Mouse (Mus musculus) retina, postnatal 1 day (tissue): Measurements from ENCODE around the gene B4galt1.

ENCODE experiments used
- DNase-seq: peaks from one replicate; pipeline ENCODE4 v3.0.0-alpha.2; 2012

B4galt1 gene

DNA sequence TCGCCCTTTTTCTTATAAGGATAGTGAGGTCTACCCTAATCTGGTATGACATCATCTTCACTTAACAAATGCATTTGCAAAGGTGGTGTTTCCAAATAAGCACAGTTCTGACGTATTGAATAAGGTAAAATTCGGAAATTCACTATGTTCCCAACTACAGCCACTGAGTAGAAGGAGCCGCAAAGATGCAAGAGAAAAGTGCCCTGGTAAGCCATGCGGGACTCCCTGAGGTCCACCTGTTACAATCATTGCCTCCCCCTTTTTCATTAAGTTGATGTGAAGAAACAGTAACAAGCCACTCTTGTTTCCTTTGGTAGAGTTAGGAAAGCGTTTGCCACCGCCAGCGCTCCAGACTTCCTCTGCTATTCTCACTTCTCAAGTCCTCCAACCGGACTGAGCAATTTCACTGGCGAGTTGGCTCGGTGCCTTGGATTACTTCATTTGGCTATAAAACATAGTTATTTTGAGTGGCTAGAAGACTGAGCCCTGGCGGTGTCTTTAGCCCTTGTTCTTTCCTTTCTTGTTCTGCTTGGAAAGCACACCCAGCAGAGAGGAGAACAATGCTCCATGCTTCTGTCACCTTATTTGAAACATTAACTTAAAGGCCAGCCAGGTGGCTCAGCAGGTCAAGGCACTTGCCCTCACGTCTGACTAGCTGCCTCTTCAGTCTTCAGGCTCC lies 14.9 kb upstream of the B4galt1 start:
- DNase-seq, result no peak

DNA sequence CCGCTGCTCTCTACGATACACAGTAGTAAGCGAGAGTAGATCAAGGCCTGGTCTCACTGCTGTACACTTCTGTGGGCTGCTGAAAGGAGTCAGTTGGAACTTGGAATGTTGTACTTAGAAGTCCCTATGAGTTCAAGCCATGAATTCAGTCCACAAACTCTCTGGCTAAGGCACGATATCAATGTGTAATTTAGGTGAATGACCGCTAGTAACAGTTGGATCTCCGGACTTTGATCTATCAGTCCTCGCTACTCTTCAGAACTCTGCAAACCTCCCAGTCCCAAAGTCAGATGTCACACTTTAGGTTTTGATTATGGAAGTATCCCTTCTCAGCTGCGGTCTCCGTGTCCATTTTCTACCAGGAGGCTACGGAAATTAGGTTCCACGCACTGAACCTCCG lies 10.6 kb upstream of the B4galt1 start:
- DNase-seq, result no peak

DNA sequence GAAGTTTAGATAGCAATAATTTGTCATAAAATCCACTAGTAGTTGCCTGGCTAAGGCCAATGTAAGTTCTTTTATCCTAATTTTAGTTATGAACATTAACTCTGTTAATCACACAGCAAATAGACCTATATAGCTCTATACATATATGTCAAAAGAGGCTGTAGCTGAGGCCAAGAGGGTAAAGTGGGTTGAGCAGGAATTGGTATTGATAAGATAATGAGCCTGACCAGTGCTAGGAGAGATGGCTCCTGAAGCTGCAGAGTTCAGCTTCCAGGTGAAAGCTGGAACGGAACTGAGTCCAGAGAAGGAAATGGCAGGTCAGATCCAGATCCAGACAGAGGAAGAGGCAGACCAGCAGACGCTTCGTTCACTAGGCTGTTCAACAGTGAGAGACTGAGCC lies 9.5 kb upstream of the B4galt1 start:
- DNase-seq, result no peak

DNA sequence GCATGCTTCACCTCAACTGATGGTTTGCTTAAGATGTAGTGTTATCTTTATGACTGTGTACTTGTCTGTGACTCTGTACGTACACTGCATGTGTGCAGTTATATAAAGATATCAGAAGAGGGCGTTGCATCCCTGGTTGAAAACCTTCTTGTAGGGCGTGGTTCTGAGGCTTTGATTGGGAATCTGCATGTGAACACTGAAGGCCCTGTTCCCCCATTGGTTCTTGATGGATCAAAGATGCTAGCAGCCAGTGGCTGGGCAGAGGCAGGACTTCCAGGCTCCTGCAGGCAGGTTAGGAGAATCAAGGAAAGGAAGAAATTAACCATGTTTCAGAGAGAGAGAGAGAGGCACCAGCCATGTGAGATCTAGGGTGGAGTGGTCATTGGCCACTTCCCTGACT lies 7.3 kb upstream of the B4galt1 start:
- DNase-seq, result no peak

DNA sequence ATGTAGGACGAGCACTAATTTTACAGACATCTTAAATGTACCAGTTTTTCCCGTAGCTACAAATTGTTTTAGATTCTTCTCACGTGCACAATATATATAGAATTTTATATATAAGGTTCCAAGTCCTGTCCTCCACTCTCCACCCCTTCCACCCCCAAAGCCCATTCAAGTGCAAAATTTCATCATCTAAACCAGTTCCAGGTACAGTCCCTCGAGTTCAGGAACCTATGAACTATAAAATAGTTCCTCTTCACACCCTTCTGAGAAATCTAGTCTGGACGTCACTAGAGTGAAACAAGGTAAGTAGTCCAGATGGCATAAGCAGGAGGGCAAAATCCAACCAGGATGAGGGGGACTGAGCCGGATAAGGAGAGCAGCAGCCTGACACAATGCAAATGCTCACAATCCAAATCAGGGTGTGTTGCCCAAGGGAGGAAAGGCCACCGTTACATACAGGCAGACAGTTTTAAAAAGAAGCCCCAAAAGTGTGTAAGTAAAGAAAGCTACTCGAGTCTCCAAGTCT lies 4.1 kb upstream of the B4galt1 start:
- DNase-seq, result no peak

DNA sequence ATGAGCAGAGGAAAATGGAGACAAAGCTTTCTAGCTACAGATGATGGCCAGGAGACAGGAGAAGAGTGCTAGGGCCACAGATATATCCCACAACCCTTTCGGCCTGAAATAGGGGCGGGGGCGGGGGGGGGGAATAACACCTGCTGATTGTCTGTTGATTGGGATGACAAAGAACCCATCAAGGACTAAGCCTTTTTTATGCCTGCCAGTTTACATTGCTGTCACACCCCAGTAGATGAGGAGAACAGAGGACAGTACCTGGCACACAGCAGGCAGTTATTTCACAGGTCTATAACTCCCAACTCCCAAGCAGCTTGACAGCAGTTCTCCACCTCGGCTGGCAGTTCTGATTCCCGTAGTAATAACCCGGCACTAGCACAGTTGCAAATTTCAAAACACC lies 2.8 kb upstream of the B4galt1 start:
- no peak for DNase-seq

DNA sequence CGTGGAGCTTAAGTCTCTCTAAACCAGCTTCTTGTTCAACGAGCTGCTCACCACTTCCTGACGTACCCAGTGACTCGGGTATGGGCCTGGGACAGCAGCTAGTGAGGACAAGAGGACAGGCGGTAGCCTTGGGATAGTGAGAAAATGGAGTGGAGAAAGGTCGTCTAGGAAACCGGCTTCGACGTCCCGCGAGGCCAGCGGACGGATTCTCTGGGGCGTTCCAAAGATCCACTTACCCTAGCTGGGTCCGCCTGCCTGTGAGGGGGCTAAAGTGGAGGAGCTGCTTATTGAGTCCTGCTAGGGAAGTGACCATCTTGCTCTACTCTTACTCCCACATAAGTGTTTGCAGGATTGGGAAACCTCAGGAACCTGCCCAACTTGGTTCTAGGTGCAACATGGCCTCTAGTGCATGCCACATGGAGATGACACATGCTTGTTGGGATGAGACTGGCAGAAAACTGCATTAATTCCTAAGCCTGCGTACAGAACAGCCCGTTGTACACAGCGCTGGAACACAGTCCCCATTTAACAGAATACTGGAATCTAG lies 655 bp upstream of the B4galt1 start:
- DNase-seq, result no peak

DNA sequence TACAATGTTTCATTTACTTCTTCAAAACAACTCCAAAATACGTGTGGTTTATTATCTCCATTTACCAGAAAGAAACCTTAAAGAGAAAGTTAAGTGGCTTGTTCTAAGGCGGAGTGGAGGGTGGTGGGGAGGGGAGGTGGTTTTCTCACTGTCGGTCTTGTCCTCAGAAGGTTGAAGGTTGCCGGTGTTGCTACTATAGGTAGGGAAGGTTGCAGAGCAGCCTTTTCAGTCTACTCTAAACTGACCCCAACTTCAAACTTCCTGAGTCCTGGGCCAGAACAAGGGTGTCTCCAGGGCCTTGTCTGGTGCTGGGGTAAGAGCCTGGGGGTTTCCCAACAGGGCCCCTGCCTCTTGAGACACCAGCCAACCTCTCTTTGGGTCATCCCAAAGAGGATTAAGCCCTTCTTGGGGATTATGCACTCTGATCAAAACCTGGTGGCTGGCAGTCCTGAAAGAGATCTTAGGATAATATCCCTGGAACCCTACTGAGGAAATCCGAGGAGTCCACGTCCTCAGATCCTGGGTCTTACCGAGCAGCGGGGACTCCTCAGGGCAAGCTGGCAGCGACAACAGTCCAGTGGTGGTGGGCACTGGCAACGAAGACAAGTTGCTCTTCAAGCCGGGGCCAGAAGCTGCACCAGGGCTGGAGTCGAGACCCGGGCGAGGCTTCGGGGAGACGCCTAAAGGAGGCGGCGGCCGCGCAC lies 792 bp downstream of the B4galt1 start:
- DNase-seq, result peak; percentile 85

DNA sequence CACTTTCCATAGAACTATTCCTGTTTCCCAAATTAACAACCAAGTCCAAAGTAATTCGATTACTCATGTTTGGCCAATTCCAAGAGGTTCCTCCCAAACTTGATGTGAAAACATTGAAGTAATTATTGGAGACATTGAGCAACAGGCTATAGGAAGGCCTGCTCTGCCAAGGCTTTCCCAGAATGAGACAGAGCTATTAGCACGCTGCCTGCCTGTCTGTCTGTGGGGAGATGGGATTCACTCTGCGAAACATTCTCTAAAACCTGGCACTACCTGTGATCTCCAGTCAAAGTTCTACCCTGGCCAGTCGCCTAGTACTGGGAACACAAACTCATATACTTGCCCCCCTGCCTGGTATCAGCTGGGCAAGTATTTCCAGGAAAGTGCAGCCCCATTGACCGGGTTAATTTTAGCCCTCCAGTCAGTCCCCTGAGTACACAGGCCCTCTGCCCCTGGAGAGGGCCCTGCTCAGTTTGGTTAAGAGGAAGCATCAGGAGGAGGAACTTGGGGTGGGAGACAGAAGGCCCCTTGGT lies 1.5 kb downstream of the B4galt1 start:
- no peak for DNase-seq

DNA sequence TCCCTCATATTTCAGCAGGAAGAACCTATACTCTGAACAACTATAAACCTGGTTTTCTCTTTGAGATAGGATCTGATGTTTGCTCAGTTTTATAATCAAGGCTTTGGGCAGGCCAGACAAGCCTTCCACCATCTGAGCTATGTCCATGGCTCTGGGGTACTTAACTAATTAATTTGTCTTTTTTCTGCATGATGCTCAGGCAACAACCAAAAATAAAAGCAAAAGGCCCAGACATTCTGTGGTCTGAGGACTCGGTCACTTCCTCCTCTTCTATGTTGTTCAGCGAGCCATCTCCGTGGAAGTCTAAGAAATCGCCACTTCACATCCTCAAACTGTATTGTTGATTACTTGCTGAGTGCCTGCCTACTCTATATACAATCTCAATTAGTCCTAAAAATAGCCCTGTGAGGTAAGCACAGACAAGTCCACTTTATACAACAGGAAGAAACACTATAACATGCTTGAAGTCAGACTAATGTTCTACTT lies 2.0 kb downstream of the B4galt1 start:
- no peak for DNase-seq

DNA sequence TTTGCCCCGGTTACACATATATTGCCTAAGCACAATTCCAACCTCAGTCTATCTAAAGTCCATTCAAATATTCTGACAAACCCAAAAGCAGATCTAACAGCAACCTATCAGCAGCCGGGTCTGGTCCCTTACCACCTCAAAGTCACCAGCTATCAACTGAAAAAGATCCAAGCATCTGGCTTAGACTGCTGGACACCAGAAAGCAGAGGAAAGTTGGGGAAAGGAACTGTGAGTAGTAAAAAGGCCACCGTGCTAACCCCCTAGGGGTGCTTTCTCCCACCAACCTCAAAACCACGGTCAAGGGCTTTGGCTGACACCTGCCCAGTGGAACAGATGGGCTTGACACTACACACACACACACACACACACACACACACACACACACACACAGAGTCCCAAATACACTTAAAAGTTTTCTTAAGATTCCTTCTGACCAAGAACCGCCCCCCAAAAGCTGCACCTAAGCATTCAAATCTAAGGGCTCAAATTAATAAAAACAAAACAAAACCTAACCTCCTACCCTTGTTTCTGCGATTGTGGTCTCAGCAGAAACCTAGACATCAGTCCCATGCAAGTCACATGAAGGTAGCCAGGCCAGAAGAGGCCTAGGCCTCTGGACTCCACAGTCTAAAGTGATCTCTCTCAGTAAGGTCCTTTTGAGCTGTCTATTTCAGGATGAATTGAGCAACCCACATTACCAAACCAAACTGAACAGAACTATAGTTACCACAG lies 2.6 kb downstream of the B4galt1 start:
- DNase-seq, result no peak

DNA sequence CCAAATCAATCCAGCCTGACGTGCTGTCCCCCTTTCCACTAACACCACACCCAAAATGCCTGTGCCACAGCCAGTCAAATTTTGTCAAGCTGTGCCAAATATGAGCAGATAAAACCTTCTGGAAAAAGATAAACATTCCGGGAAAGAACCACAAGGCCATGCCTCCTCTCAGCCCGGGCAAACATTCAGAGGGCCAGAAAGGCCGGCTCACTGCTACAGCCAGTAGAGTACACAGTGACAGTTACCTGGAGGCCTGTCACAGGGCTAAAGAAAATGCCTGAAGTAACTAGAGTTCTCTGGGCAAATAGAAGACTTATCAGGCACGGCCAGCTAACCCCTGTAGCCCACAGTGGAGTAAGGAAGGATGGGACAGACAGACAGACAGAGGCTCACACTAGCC lies 3.2 kb downstream of the B4galt1 start:
- DNase-seq, result no peak

DNA sequence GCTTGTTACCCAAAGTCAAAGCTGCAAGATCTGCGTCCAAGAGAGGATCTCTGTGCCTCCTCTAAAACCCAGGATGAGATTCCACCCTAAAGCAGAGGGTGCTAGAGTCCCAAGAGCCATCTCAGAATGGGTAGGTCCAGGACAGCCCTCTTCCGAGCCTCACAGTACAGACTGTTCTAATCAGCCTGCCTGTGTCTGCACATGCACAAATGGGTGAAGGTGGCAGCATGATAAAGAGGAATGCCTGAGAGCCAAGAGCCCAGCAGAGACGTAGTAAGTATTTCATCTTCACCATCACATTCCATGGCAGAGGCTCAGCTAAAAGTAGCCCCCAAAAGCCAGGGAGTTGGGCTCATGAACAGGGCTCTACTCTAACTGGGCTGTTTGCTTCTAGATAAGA lies 4.3 kb downstream of the B4galt1 start:
- no peak for DNase-seq

DNA sequence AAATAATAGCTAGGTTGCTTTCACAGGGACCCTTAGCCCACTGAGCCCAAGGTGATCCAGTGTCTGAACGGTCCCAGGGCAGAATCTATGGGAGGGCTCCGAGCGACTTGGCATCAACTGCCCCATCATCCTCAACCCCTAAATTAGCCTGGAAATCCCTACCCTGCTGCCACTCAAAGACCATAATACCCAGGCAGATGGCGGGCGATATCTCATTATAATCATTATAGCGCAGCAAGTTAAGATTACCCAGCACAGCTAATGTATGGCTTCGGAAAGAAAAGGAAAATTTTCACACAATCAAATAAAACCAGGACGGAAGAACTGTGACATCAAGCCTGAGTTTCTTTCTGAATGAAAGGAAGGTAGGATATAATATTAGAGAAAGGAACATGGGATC lies 5.6 kb downstream of the B4galt1 start:
- peak; percentile 51 for DNase-seq

DNA sequence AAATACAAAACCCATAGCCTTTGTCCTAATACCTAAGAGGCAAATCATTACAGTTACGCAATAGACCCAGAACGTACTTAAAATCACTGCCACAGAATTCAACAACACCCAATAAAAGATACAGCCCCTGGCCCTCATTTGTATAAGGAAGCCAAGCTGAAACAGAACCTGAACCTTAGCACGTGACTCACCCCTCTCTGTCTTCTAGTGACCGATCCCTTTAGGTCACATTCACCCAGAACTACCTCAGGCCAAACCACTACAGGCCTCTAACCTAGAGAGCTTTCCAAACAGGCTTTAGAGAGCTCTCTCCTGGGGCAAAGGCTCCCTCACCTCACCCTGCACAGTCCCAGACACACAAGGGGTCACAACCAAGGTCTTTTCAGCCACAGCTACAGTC lies 6.6 kb downstream of the B4galt1 start:
- no peak for DNase-seq

DNA sequence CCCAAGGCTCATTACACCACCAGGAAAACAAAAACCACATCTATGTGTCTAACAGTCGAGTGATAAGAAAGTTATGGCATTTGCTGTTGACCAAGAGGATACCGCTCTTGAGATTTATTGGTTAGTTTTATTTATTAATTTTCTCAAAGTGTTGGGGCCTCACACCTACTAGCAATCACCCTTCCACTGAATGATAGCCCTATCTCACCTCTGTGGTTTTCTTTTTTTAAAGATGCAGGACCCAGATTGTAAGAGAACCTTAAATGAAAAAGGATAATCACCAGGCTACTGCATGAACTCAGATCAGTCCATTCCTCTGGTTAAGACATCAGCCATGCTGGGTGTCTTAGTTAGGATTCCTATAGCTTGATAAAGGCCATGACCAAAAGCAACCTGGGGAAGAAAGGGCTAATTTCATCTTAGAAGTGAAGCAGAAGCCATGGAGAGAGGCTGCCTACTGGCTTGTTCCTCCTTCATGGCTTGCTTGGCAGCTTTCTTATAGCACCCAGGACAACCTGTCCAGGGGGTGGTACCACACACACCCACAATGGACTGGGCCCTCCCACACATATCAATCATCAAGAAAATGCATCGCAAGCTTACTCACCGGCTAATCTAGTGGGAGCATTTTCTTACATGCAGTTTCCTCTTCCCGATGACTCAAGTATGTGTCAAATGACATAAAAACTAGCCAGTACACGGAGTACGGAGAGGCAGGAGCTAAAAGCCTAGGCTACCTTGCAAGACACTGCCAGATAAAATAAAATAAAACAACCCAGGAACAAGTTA lies 7.5 kb downstream of the B4galt1 start:
- DNase-seq, result no peak

DNA sequence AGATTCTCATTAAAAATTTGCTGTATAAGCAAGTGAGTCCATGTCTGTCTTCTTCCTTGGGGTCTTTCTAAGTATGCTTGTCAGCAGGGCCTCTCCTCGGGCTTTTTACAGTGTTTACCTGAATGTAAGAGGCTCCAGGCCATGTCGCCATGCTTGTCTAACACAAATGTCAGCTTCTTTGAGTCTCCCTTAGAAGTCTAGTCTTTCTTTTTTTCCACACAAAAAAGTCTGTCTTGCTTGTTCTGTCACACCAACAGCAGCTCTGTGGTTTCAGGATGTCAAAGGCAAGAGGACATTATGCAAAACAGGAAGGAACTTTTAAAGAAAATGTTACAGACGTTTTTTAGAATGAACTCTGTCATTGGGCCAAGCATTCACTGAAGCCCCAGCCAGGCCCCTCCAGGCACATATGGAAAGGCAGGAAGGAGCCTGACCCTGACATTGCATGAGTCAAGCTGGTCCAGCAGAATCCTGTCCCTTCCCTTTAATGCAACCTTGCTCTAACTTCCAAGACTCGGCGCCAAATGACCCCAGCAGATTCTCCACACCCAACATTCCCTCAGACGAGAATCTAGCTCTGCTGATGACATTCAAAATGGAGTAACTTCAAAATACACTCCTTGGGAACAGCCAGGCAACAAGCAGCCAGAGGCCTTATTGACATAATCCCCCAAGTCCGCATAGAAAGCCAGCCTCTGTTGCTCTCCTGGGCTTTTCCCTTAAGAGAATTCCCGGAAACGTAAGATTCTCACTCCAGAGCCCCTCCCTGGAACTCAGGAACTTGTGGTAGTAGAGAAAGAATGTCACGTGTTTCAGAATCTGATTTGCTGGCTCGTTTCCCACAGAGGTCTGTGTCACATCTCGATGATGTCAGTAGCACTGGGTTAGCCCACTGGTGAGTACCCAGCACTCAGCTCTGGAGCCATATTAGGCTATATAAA lies 8.7 kb downstream of the B4galt1 start:
- no peak for DNase-seq

DNA sequence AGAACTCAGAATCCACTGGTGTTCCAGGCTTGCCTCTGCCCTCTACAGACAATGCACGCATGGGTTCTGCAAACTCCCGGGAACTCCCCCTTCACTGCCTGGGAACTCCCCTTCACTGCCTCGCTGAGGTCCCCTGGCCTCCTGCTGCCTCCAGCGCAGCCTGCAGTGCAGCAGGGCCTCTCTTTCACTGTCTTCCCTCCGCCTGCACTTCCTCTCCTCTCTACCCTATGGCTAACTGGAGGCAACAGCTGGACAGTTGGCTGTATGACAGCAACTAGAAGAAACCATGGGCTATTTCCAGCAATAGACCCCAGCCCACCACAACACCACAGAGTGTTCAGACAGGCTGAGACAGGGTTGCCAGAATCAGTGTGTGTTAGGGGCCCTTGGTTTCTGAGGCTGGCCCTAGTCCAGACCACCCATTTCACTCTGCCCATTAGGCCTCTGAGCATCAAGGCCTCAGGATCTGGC lies 9.5 kb downstream of the B4galt1 start:
- DNase-seq, result peak; percentile 39

DNA sequence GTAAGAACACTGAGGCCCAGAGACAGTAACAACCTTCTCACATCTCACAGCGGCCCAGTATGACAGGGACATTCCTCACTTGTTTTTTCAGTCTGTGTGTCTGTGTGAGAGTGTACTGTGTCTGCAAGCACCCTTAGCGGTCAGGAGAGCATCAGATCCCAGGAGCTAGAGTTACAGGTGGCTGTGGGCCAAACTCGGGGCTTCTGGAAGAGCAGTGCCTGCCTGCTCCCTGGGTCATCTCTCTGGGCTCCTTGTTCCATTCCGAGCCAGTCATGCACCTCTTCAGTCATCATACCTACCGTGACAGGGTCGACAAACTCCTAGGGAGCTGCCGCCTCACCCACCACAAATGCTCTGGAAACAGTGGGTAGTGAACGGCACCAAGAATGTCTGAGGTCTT lies 10.1 kb downstream of the B4galt1 start:
- no peak for DNase-seq

DNA sequence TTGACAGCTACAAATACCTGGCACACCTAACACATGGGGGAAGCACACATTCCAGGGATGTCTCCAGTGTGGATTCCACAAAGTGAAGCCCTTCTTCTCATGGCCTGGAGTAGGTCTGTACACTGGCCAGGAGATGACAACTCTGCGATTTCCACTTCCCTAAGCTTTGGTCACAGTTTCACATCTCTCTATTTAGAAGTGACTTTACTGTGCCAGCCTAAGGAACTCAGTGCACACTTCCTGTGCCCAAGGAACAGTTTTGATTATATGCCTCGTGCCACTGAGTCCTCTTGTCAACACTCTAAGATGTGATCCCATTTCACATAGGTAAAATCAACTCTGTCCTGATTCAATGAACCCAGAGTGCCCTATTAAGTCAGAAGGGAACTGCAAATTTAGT lies 13.4 kb downstream of the B4galt1 start:
- DNase-seq, result no peak

DNA sequence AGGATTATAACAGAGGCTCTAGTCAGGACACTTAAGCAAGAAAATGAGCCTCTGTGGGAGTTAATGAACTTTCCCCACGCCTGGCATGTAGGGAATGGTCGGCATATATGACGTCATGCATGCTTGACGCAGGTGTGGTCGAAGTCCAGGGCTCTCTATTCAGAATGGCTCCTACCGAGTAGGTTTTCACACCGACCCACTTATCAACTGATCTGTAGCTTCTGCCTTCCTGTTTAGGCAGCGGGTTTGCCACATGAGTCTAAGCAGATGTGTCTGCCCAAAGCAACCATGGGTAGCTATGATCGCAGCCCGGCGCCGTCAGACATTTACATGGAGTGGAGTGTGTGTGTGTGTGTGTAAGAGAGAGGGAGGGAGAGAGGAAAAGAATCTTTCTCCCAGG lies 14.6 kb downstream of the B4galt1 start:
- no peak for DNase-seq
